Mouse (Mus musculus) neural tube, embryonic 15.5 days (tissue): ENCODE measurements around the gene Pigo. TPM values are rescaled to one million over a fixed set of nuclear protein-coding genes. Genes with fewer than 3 reads are reported as not detected.
"Not testable (repeated sequence)": the region's sequence is repeated elsewhere in the genome, so short reads cannot be mapped to it uniquely, and the experiment has no call there.

Experiments
- ATAC-seq: fragments of 200-750 bp; cut with Nextera tagmentation; 2 replicates; pipeline ENCODE4 v1.8.0; 2017; ENCODE audit warnings: mild to moderate bottlenecking, moderate TSS enrichment, moderate library complexity; ENCODE audit not compliant: low FRiP score
- H3K27ac ChIP-seq: fragments of 300-500 bp; sonication (generic); replicated peaks from 2 replicates; pipeline ENCODE4 v1.5.1; 2015; ENCODE audit warnings: mild to moderate bottlenecking, inconsistent platforms
- H3K27me3 ChIP-seq: fragments of 300-500 bp; sonication (generic); replicated peaks from 2 replicates; pipeline ENCODE4 v1.6.1; 2015; ENCODE audit warnings: inconsistent platforms
- H3K36me3 ChIP-seq: fragments of 300-500 bp; sonication (generic); 2 replicates; pipeline ENCODE4 v1.6.1; 2015; ENCODE audit warnings: inconsistent platforms
- H3K4me1 ChIP-seq: fragments of 300-500 bp; sonication (generic); 2 replicates; pipeline ENCODE4 v1.6.1; 2015; ENCODE audit warnings: inconsistent platforms
- H3K4me2 ChIP-seq: fragments of 300-500 bp; sonication (generic); 2 replicates; pipeline ENCODE4 v1.6.1; 2015; ENCODE audit warnings: inconsistent platforms, mild to moderate bottlenecking, moderate library complexity
- H3K4me3 ChIP-seq: fragments of 300-500 bp; sonication (generic); replicated peaks from 2 replicates; pipeline ENCODE4 v1.5.1; 2015; ENCODE audit warnings: mild to moderate bottlenecking, inconsistent platforms
- H3K9ac ChIP-seq: fragments of 300-500 bp; sonication (generic); replicated peaks from 2 replicates; pipeline ENCODE4 v1.6.1; 2015; ENCODE audit warnings: mild to moderate bottlenecking, inconsistent platforms
- H3K9me3 ChIP-seq: fragments of 300-500 bp; sonication (generic); replicated peaks from 2 replicates; pipeline ENCODE4 v1.6.1; 2016; ENCODE audit warnings: inconsistent platforms
- WGBS: fragments of 180-500 bp; shearing (Covaris S2); methylation state at CpG from one replicate; pipeline ENCODE4 v1.1.7; 2015; ENCODE audit warnings: mixed read lengths; 5-methylcytosine and 5-hydroxymethylcytosine counted together
- polyA plus RNA-seq: library from polyadenylated mRNA; unstranded; fragments of >200 nt; fragmentation: Nextera tagmentation; extraction: Ambion mirVana; gene quantifications from 2 replicates; pipeline ENCODE4 v1.2.1, GENCODE M21; 2015

The Pigo gene
- polyA plus RNA-seq, 1 experiment from 2014 or later, result 30.8 TPM

GRCm38 (mm10) chr4:43019641-43020465 lies 5.8 kb downstream of the Pigo start:
- no peak overlapping the region for H3K9ac ChIP-seq
- ATAC-seq, result no peak
- H3K27me3 ChIP-seq, result no peaks in the 10 kb centered on the region
- peaks cover 18% of the 10 kb centered on the region for H3K4me1 ChIP-seq
- peaks cover 67% of the 10 kb centered on the region for H3K36me3 ChIP-seq
- H3K4me2 ChIP-seq, result no peak overlapping the region
- H3K27ac ChIP-seq, result no peak overlapping the region
- H3K9me3 ChIP-seq, result no peaks in the 10 kb centered on the region
- H3K4me3 ChIP-seq, result no peak overlapping the region
- WGBS, result 95% methylated on average over 23 of the region's 23 CpGs

- ATAC-seq, result no peak
- Histone ChIP-seq H3K9ac (no peak overlapping the region), H3K36me3 (peaks cover 67% of the 10 kb centered on the region), H3K9me3 (no peaks in the 10 kb centered on the region), H3K27me3 (no peaks in the 10 kb centered on the region), H3K4me1 (peaks cover 11% of the 10 kb centered on the region), H3K4me3 (no peak overlapping the region), H3K4me2 (no peak overlapping the region), H3K27ac (no peak overlapping the region)
- 93% methylated on average over 10 of the region's 10 CpGs for WGBS
Measured at GRCm38 (mm10) chr4:43019176-43019575, 6.4 kb downstream of the Pigo start.

DNA sequence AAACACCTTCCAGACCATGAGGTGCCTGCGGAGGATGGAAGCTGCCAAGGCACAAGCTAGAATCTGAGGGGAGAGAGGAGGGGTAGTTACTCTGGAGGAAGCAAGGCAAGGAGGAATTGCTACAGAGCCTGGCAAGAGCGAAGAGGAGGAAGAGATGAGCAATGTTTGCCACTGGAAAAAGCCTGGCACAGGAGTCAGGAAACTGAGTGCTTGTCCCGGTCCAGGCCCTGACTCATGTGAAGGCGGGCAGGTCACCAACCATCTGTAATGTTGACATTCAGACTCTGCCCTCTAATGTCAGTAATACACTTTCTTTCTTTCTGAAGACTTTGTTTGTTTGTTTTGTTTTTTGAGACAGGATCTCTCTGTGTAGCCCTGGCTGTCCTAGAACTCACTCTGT lies 7.5 kb downstream of the Pigo start:
- no peak overlapping the region for H3K4me2 ChIP-seq
- H3K4me1 ChIP-seq, result 0 out of 2 replicates have a peak, but pooled peaks cover 1% of the 10 kb centered on the region
- no peak overlapping the region for H3K9ac ChIP-seq
- H3K36me3 ChIP-seq, result peaks cover 62% of the 10 kb centered on the region
- H3K27ac ChIP-seq, result no peak overlapping the region
- 96% methylated on average over 4 of the region's 4 CpGs for WGBS
- no peak for ATAC-seq
- no peaks in the 10 kb centered on the region for H3K9me3 ChIP-seq
- no peak overlapping the region for H3K4me3 ChIP-seq
- no peaks in the 10 kb centered on the region for H3K27me3 ChIP-seq

DNA sequence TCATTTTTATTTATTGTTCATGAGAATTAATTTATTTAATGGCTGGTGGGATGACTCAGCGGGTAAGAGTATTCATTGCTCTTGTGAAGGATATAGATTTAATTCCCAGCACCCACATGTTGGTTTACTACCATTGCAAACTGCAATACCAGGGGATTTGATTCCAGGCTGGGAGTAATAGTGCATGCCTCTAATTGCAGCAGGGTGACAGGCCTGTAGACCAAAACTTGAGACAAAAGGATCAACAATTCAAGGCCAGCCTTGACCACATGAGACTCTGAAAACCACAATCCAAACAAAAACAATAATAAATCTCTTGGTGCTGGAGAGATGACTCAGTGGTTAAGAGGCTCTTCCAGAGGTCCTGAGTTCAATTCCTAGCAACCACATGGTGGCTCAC lies 13.5 kb downstream of the Pigo start:
- no peak overlapping the region for H3K9ac ChIP-seq
- H3K36me3 ChIP-seq, result peaks cover 4% of the 10 kb centered on the region
- no peaks in the 10 kb centered on the region for H3K9me3 ChIP-seq
- peaks cover 17% of the 10 kb centered on the region for H3K4me1 ChIP-seq
- H3K27ac ChIP-seq, result no peak overlapping the region
- no peak overlapping the region for H3K4me2 ChIP-seq
- ATAC-seq, result no peak
- no peak overlapping the region for H3K4me3 ChIP-seq
- WGBS, result 89% methylated on average over 1 of the region's 1 CpGs
- no peaks in the 10 kb centered on the region for H3K27me3 ChIP-seq

DNA sequence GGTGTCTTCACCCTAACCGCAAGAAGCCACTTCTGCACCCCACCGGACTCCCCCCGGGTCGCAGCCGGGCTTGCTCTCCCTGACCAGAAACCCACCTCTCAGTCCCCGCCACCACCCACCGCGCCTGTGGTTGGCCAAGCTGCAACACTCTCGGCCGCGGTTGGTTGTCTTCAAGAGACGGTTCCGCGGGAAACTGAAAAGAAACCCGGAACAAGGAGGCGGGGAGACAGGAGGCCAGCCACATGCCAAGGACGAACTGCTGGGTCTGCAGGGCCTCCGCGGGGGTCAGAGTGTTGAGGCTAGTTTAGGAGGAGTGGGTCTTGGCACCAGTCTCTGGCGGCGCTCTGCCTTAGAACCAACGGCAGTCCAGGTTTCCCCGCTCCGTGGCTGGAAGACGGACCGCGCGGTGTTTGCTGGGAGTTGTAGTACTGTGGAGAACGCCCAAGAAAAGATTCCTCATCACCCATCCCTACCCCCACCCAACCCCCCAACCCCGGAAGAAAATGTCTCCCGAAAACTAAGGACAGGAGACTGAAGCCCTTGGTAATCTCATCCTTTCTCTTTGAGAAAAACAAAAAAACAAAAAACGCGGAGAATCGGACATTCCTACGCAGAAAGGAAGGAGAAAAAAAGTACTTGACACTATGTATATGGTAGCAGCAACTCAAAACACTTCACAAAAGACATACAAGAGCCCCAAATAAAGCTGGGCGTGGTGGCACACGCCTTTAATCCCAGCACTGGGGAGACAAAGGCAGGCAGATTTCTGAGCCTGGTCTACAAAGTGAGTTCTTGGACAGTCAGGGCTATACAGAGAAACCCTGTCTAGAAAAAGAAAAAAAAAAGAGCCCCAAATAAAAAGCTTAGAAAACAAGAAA lies 15.2 kb downstream of the Pigo start, which contains the start of gene Fancg:
TSS of gene Fancg (minus strand) at position 346 of the 878 bp plus-strand sequence.
- ATAC-seq, result peak; percentile 93
- 1% methylated on average over 37 of the region's 37 CpGs for WGBS
- Histone ChIP-seq H3K36me3 (no peaks in the 10 kb centered on the region; the same call in 1 of the 2 replicates), H3K4me3 (peak within 1 kb of the TSS; percentile 87), H3K4me2 (peak within 1 kb of the TSS; percentile 87), H3K9me3 (no peaks in the 10 kb centered on the region), H3K27ac (peak within 1 kb of the TSS; percentile 68), H3K4me1 (peaks cover 17% of the 10 kb centered on the region), H3K9ac (peak within 1 kb of the TSS; percentile 69), H3K27me3 (no peaks in the 10 kb centered on the region)

- WGBS, result 70% methylated on average over 2 of the region's 2 CpGs
- Histone ChIP-seq H3K27ac (no peak overlapping the region), H3K36me3 (peaks cover 3% of the 10 kb centered on the region; the same call in 1 of the 2 replicates), H3K4me2 (no peak overlapping the region), H3K4me3 (no peak overlapping the region), H3K9me3 (no peaks in the 10 kb centered on the region), H3K9ac (no peak overlapping the region), H3K27me3 (no peaks in the 10 kb centered on the region), H3K4me1 (peaks cover 17% of the 10 kb centered on the region)
- ATAC-seq, result no peak
Measured at GRCm38 (mm10) chr4:43005765-43006164, 19.9 kb downstream of the Pigo start.

DNA sequence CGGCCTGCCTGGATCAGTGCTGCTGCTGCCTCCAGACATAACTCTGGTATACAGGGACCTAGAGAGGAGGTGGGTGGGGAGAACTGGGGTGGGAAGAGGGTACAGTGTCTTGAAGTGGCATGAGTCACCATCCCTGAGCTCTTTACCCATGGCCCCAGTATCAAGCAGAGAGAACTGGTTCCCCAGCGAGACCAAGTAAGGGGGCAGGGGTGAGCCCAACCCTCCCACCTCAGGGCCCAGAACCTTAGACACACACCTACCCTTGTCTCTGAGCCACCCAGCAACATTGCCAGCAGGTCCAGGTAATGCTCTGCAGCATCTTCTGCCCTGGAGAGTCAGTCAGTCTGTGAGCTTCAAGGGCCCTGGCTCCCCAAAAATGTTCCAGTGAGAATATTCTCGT lies 20.7 kb downstream of the Pigo start:
- Histone ChIP-seq H3K9me3 (no peaks in the 10 kb centered on the region), H3K36me3 (peaks cover 3% of the 10 kb centered on the region; the same call in 1 of the 2 replicates), H3K27me3 (no peaks in the 10 kb centered on the region), H3K4me3 (no peak overlapping the region), H3K9ac (no peak overlapping the region), H3K4me1 (peaks cover 16% of the 10 kb centered on the region), H3K27ac (no peak overlapping the region), H3K4me2 (no peak overlapping the region)
- WGBS, result 93% methylated on average over 3 of the region's 3 CpGs
- ATAC-seq, result no peak

DNA sequence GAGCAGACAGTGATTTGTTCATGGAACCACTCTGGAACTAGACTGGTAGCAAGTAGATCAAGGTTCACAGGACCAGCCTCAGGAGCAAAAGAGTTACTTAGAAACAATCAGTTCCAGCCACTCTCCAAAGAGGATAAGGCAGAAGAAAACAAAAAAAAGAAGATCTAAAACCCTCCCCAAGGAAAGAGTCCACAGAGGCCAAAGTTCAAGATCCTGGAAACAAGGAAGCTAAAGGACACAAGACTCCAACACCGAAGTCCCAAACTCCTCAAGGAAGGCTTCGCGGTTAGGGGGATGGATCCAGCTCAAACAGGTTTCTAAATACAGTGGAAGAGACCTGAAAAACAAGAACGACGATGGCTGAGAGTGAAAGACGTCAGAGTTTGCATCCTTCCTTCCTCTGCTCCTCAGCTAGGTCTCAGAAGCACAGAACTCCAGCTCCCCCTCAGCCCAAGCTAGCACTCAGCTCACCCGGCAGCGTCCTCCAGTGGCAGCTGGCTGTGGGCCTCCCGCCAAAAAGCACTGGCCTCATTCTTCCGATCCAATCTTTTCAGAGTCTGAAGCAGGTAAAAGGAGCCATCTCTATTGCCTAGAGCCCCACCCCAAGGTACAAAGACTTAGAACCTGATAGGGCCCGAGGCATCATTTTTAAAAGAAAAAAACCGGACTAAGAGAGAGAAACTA lies 22.7 kb downstream of the Pigo start:
- Histone ChIP-seq H3K27me3 (no peaks in the 10 kb centered on the region), H3K27ac (no peak overlapping the region), H3K9ac (no peak overlapping the region), H3K9me3 (no peaks in the 10 kb centered on the region), H3K4me1 (peaks cover 18% of the 10 kb centered on the region), H3K4me2 (no peak overlapping the region), H3K4me3 (no peak overlapping the region), H3K36me3 (peaks cover 3% of the 10 kb centered on the region; the same call in 1 of the 2 replicates)
- ATAC-seq, result no peak
- 81% methylated on average over 12 of the region's 12 CpGs for WGBS

DNA sequence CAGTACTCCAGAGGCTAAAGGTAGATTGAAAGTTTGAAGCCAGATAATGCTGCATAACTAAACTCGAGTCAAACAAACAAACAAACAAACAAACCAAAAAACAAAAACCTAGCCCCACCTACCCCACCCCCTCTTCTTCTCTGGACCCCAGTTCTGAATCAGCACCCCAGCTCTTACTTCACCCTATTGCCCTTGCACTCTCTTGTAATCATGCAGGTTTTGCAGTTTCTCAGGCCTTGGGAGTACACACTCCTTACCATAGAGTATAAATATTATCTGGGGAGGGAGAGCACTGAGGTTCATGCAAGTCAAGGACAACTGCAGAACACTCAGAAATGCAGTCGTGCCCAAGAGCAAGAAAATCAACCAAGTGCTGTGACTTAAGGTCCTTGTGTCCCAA lies 24.3 kb downstream of the Pigo start:
- no peak for ATAC-seq
- H3K4me3 ChIP-seq, result no peak overlapping the region
- H3K36me3 ChIP-seq, result peaks cover 3% of the 10 kb centered on the region; the same call in 1 of the 2 replicates
- H3K27ac ChIP-seq, result peak overlapping the region; percentile 87
- H3K4me1 ChIP-seq, result peaks cover 28% of the 10 kb centered on the region
- peak overlapping the region; percentile 53; the same call in 1 of the 2 replicates for H3K4me2 ChIP-seq
- no peak overlapping the region for H3K9ac ChIP-seq
- no peaks in the 10 kb centered on the region for H3K27me3 ChIP-seq
- no peaks in the 10 kb centered on the region for H3K9me3 ChIP-seq
- 86% methylated on average over 2 of the region's 2 CpGs for WGBS

- WGBS, result under 1% methylated on average over 48 of the region's 56 CpGs
Measured at GRCm38 (mm10) chr4:43000141-43000986, 25.3 kb downstream of the Pigo start, which contains the start of gene Vcp. Gene Vcp (minus strand): TSS chr4:43000507.

More at GRCm38 (mm10) chr4:43000141-43000986, 25.3 kb downstream of the Pigo start, which contains the start of gene Vcp:
- H3K27me3 ChIP-seq, H3K36me3 ChIP-seq, H3K9me3 ChIP-seq: not testable (repeated sequence)
- peak within 1 kb of the TSS; percentile 79 for H3K4me2 ChIP-seq
- H3K4me1 ChIP-seq, result peaks cover 28% of the 10 kb centered on the region
- peak within 1 kb of the TSS; percentile 97 for H3K9ac ChIP-seq
- peak; percentile 99 for ATAC-seq
- peak within 1 kb of the TSS; percentile 97 for H3K4me3 ChIP-seq
- peak within 1 kb of the TSS; percentile 98 for H3K27ac ChIP-seq
